Mouse (Mus musculus) cerebellum, postnatal 25 days (tissue): ENCODE data around the gene Gm40460.
"Not testable (repeated sequence)": the region's sequence is repeated elsewhere in the genome, so short reads cannot be mapped to it uniquely, and the experiment has no call there.

Experiments
- DNase-seq, 2 experiments: peaks; one replicate each; pipeline ENCODE4 v3.0.0; 2021; ENCODE audit warnings: mixed read lengths in 2 of 2

Gene Gm40460

DNA sequence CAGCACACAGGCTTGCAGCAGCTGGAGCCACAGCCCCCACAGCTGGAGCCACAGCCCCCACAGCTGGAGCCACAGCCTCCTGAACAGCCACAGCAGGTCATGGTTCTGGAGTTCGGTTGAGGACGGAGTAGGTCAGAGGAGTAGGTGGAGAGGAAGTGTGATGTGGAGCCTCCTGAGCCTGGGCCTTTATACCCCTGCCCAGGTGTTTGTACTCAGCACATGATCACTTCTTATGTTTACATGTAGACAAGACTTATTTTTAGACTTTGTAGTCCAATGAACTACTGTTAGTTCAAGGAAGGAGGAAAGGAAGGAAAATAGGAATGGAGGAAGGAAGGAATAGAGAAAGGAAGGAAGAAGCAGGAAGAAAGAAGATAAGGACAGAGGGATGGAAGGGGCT, at the start of gene Gm40460:
Gene Gm40460 (minus strand): TSS at position 101 of the 400 bp plus-strand sequence.
- no peak for DNase-seq

DNA sequence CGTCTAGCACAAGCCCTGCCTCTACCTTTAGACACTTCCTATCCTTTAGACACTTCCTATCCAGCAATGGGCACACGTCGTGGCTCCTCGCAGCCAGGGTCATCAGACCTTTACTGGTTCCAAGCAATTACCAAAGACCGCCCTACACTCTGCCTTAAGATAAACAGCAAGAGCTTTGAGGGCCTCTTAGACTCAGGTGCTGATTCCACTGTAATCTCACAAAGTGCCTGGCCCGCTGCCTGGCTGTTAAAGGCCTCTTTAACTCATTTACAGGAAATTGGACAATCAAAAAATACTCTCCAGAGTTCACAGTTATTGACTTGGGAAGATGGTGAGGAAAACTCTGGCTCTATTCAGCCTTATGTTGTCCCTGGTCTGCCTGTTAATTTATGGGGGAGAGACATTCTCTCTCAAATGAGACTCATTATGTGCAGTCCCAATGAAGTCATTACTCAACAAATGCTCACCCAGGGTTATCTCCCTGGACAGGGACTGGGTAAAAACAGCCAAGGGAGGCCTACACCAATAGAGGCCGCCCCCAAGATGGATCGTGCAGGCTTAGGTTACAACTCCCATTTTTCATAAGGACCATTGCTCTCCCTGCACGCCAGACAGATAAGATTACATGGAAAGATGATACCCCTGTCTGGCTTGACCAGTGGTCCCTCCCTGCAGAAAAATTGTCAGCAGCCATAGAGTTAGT, 45.2 kb upstream of the Gm40460 start:
- DNase-seq = peak in 1 of 2 experiments; percentile 6

DNA sequence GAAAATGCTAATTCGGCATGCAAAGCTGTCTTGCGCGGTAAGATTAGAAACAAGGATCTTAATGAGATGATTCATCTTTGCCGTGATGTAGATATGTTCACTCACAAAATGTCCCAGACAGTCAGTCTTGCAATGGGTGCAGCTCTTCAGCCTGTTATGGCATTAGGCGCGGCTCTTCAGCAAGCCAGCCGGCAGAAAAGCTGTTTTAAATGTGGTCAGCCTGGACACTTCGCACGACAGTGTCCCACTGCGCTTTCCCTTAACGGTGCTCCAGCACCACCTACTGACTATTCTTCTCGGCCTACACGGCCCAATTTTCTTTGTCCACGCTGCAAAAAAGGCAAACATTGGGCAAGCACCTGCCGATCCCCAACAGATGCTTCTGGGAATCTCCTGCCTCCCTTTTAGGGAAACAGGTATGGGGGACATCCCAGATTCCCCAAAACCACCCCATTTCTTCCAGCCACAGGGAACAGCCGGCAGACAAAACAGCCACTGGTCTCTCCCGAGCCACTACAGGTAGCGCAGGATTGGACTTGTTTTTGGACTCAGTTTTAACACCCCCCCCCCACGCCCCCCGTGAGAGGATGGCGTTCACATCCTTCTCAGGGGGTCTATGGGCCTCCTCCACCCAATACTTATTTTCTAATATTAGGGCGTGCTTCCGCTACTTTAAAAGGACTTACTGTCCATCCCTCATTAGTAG, 44.4 kb upstream of the Gm40460 start:
- peak; percentile 57 to 66 for DNase-seq

DNA sequence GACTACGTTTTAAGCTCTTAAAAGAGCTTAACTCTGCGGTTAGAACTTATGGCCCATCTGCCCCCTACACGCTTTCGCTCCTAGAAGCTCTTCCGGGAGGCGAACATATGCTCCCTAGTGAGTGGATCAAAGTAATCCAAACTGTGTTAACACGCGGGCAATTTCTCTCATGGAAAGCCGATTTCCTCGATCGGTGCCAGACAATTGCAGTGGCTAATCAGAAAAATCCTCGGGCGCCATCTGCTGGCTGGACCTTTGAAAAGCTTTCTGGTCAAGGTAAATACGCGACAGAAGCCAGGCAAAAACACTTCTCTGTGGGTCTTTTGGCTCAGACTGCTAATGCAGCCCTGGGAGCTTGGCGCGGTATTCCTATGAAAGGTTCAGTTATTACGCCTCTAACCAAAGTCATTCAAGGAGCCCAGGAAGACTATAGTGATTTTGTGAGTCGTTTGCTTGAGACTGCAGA, 43.8 kb upstream of the Gm40460 start:
- DNase-seq = peak; percentile 96 to 97

DNA sequence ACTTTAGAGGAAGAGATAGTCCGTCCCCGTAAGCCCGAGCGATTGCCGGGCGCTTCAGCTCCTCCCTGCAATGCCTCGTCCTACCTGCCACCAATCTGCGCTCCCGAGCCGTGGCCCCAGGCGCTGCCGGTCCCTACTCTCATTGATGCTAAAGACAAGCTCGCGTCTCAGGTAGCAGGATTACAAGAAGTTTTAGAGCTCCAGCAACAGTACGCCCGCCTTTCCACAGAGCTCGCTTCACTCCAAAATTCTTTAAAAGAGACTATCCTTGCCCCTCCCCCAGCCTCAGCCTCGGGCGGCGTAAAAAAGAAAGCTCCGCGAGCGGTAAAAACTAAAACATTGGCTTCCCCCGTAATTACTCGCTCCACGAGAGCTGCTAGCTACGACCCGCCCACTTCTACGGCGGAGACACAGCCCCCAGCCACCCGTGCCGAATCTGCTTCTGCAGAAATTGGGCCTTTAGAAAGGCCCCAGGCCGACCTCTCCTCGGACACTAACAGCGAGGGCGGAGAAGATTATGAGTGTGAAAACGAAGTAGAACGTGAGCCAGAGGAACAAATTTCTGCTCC, 43.2 kb upstream of the Gm40460 start:
- DNase-seq = peak; percentile 72 to 74

DNA sequence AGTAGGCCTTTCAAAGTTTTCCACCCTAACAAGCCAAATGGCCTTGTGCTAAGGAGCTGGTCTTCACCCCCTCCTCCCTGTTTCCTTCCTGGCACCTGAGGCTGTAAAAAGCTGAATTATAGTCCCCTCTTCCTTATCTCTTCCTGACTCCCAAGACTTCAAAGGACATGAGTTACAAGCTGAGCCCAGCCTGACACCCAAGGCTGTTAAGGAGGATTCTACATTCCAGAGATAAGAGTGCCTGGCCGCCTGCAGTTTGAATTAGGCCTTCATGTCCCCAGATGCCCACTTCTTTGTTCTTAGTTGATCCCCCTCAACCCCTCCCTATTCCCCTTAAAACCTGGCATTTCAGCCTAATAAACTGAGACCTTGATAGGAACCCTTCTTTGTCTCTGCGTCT, 42.0 kb upstream of the Gm40460 start:
- not testable (repeated sequence) for DNase-seq

DNA sequence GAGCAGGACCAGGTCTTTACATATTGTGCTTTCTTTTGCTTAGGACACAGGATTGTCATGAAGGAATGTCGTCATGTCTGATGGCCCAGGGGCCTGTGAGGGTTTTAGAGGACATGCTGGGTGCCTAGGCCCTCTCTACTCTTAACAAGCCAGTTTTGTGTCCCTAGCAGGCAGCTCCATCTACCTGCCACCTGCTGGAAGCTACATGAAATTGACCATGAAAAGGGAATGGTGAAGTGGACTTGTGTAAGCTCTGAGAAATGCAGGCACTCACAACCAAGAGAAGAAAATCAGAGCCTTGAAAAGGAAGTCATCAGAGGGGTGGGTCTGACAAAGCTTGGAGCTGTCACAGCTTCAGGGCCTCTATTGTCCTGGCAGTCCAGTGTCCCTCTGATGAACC, 38.4 kb upstream of the Gm40460 start:
- DNase-seq = not testable (repeated sequence)

DNA sequence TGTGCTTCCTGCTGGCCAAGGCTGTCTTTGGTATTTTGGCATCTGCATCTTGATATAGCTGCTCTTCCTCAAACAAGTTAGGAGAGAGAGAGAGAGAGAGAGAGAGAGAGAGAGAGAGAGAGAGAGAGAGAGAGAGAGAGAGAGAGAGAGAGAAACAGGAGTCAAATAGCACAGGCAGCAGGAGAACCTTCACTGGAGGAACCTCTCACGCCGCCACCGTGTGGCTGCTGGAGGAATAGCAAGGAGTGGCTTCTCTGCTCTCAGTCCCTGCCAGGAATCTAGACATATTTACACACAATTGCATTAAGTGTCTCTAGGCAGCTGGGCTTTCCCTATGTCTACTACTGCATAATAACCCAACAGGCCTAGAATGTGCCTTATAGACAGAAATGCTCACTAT, 37.3 kb upstream of the Gm40460 start:
- peak; percentile 76 to 88 for DNase-seq

DNA sequence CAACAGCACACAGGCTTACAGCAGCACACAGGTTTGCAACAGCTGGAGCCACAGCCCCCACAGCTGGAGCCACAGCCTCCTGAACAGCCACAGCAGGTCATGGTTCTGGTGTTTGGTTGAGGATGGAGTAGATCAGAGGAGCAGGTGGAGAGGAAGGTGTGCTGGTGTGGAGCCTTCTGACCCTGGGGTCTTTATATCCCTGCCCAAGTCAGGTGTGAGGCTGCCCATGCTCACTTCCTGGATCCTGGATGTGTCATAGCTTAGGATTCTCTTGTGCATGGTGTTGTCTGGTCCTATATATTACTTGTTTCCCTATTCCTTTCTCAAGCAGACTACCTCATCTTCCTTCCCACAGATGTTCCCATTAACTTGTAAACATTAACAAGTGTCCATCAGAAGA, 33.4 kb upstream of the Gm40460 start, which contains the start of gene Gm4559:
Gene Gm4559 (minus strand): TSS at position 101 of the 400 bp plus-strand sequence.
- DNase-seq = not testable (repeated sequence)

DNA sequence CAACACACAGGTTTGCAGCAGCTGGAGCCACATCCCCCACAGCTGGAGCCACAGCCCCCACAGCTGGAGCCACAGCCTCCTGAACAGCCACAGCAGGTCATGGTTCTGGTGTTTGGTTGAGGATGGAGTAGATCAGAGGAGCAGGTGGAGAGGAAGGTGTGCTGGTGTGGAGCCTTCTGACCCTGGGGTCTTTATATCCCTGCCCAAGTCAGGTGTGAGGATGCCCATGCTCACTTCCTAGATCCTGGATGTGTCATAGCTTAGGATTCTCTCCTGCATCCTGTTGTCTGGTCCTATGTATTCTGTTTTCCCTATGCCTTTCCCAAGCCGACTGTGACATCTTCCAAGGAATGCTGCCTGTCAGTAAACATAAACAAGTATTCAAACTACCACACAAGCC, 17.4 kb upstream of the Gm40460 start, which contains the start of gene Gm2431:
Gene Gm2431 (minus strand): TSS at position 101 of the 400 bp plus-strand sequence.
- DNase-seq = not testable (repeated sequence)

DNA sequence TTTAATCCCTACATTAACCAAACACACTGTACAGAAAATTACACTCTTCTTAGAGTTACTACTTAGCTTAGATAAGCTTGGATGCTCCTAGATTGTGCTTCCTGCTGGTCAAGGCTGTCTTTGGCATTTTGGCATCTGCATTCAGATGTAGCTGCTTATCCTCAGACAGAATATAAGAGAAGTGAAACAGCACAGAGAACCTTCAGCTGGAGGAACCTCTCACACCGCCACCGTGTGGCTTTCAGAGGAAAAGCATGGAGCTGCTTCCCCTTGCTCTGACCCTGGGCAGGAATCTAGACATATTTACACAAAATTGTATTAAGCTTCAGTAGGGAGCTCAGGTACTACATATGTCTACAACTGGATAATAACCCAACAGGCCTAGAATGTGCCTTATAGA, 14.6 kb upstream of the Gm40460 start:
- peak; percentile 39 to 69 for DNase-seq

DNA sequence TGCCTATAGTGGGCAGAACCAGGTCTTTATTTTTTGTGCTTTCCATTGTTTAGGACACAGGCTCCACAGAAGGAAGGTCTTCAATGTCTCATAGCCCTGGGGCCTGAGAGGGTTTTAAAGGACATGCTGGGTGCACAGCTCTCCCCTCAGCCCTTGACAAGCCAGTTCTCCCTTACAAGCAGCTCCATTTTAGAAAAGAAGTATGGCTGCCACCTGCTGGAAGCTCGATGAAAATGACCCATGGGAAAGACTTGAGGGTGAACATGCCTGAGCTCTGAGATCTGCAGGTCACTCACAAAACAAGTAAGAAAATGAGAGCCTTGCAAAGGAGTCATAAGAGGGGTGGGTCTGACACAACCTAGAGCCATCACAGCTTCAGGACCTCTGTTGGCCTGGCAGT, 8.9 kb upstream of the Gm40460 start:
- DNase-seq = peak; percentile 25 to 56

DNA sequence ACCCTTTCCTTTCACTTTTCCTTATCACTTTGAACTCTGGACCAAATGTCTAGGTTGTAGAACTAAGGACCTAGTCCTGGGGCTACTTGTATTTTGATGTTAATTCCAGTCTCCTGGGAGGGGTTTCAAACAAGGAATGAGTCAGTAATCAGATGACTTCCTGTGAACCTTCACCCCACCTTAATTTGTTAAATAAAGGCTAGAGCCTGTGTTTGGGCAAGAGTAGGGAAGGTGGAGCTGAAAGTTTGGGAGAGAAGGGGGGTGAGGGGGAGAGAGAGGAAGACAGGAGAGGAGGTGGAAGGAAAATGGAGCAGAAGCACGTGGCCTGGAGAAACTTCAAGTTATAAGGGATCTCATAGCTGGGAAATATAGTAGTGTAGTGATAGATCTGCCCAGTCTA, 9.3 kb downstream of the Gm40460 start:
- no peak for DNase-seq

DNA sequence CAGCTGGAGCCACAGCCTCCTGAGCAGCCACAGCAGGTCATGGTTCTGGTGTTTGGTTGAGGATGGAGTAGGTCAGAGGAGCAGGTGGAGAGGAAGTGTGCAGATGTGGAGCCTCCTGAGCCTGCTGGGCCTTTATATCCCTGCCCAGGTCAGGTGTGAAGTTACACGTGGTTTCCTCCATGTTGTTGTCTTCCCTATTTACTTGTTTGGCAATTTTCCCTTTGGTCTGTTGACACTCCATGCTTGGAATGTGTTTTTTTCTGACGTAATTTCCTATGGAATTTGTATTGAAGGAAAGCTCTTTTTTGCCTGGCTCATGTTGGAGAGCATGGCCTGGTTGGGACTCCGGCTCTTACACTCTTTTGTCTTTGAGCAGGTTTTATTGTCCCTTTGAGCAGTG, 11.0 kb downstream of the Gm40460 start, which contains the start of gene Krtap5-5:
Gene Krtap5-5 (minus strand): TSS at position 101 of the 400 bp plus-strand sequence.
- not testable (repeated sequence) for DNase-seq

DNA sequence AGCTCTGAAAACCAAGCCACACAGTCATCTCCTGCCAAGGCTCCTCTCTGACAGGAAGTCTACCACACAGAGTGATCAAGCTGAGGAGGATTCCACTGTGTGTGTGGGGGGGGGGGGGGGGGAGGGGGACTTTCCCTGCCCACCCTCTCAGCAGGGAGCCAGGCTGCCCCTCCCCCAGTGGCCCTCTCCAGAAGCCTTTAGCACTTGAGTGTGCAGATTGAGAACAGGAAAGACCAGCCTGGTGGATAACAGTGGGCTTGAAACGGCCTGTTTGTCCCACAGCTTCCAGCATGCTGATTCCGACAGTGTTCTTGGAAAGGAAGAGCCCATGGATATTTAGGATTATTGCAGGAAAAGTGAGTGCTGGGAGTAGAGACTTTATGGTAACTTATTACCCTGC, 16.4 kb downstream of the Gm40460 start:
- no peak for DNase-seq

DNA sequence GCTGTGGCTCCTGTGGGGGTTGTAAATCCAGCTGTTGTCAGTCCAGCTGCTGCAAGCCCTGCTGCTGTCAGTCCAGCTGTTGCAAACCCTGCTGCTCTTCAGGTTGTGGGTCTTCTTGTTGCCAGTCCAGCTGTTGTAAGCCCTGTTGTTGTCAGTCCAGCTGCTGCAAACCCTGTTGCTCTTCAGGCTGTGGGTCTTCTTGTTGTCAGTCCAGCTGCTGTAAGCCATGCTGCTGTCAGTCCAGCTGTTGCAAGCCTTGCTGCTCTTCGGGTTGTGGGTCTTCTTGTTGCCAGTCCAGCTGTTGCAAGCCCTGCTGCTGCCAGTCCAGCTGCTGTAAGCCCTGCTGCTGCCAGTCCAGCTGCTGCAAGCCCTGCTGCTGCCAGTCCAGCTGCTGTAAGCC, 28.7 kb downstream of the Gm40460 start:
- not testable (repeated sequence) for DNase-seq

DNA sequence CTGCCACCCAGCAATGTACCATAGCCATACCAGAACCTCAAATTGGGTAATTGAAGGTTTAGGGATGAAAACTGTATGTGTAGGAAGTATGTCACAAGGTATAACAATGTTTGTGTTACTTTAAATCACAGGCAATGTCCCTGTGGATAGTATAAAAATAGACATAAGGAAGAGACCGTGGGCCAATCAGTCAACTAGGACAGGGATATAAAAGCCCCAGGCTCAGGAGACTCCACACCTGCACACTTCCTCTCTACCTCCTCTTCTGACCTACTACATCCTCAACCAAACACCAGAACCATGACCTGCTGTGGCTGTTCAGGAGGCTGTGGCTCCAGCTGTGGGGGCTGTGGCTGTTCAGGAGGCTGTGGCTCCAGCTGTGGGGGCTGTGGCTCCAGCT, 29.3 kb downstream of the Gm40460 start, which contains the start of gene Gm7579:
Gene Gm7579 (plus strand): TSS at position 301 of the 400 bp plus-strand sequence.
- DNase-seq = no peak

DNA sequence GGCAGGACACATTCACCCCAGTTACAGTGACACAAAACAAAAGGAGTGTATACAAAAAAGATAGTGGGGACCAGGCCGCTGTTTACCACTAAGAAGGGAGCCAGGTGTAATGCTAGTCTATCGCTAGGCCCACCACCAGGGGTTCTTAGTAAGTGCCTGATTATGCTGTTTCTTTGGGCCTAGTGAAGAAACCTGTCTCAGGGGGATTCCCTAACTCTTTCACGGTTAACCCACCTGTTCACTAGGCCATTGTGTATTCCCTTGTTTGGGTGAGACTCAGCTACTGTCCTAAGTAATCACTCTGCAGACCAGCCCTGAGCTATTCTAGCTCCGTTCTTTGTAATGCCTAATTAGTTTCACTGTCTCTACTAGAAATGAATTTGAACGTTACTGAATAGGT, 34.0 kb downstream of the Gm40460 start:
- not testable (repeated sequence) for DNase-seq

DNA sequence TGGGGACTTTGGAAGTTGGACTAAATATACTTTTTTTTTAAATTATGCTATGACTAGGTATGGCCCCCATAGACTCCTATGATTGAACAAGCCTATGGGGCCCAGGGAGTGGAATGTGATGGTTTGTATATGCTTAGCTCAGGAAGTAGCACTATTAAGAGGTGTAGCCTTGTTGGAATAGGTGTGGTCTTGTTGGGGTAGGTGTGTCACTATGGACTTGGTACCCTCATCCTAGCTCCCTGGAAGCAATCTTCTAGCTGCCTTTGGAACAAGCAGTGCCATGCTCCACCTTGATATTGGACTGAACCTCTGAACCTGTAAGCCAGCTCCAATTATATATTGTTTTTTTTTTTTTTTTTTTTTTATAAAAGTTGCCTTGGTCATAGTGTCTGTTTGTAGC, 35.4 kb downstream of the Gm40460 start:
- DNase-seq = no peak

DNA sequence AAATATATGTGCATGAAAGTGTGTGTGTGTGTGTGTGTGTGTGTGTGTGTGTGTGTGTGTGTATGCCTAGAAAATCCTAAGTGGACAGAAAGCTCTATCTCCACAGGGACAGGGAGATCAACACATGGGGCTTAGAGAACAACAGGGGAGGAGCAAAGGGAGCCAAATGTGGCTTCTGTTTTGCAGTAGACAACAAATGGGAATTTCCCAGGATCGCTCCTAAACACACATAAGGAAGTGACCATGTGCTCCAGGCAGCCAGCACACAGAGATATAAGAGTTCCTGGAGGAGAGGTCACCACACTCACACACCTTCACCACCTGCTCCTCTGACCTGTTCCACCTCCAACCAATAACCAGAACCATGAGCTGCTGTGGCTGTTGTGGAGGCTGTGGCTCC, 39.8 kb downstream of the Gm40460 start, which contains the start of gene Krtap5-3:
Gene Krtap5-3 (plus strand): TSS at position 301 of the 400 bp plus-strand sequence.
- no peak for DNase-seq

DNA sequence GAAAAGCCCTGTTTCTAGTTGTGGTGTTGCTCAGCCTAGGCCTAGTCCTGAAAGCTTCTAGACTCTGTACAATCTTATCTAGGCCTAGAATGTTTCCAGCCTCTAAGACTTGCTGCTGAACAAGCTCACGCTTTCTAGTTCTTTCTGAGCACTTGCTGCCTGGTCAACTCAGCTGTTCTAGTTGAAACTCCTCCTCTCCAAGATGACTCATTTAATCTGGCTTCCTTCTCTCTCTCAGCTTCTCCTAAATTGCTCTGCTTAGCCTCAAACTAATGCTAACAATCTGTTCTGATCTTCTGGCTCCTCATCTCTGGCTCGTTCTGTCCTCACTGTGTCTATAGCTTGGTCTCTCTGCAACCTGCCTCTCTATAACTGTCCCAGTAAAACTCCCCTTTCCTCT, 42.1 kb downstream of the Gm40460 start:
- DNase-seq = no peak
